Mouse (Mus musculus): ENCODE data around the gene Gm49320. TPM values are rescaled to one million over a fixed set of nuclear protein-coding genes. Genes with fewer than 3 reads are reported as not detected.
A peak's percentile ranks its signal among the peaks of the same experiment; 100 is the strongest.

Gene Gm49320
- 1.00 and 1.7 TPM in 2 replicates for polyA plus RNA-seq (2015; fragmentation: Nextera tagmentation; extraction: Ambion mirVana)

DNA sequence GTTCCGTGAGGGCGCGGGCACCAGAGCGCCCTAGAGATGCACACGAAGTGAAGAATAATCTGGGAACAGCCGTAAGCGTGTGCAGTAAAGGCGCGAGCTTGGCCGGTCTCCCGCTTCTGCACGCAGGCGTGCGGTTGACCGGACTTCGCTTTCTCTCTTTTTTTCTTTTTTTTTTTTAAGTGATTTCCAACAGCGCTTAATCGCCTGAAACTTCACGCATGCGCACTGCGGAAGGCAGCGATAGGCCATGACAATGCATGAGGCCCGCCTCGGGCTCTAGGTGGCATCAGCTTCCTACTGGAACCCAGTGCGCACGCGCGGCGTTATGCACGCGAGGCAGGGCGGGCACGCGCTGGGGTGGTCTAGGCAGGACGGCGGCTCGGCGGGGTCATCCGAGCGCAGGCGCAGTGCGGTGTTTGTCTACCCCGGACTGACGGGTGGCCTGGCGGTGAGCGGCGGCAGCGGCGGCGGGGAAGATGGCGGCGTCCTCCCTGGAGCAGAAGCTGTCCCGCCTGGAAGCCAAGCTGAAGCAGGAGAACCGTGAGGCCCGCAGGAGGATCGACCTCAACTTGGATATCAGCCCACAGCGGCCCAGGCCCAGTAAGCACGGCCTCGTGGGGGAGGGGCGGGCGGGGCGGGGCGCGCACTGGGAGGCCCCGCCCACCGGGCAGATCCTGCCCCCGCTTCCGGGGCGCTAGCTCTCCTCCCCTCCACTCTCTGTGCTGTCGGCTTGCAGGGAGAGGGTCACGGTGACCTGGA, at the start of gene Gm49320, which contains the start of gene Map2k7:
Gm49320 (plus strand) TSS at position 432 of the 759 bp plus-strand sequence.
Map2k7 (plus strand) TSS at position 307 of the 759 bp plus-strand sequence.
- peaks cover 30% of the 10 kb centered on the region for H3K36me3 ChIP-seq
- H3K9ac ChIP-seq, result peak within 1 kb of the TSS; percentile 81
- WGBS, result under 1% methylated on average over 59 of the region's 71 CpGs
- H3K27me3 ChIP-seq, result peaks cover 14% of the 10 kb centered on the region
- H3K9me3 ChIP-seq, result no peaks in the 10 kb centered on the region
- H3K27ac ChIP-seq, result peak within 1 kb of the TSS; percentile 95
- peaks cover 38% of the 10 kb centered on the region for H3K4me1 ChIP-seq (replicated peaks)
- peak within 1 kb of the TSS; percentile 95 for H3K4me2 ChIP-seq
- peak; percentile 95 for ATAC-seq (ENCODE audit: low FRiP score)
- H3K4me3 ChIP-seq, result peak within 1 kb of the TSS; percentile 77

DNA sequence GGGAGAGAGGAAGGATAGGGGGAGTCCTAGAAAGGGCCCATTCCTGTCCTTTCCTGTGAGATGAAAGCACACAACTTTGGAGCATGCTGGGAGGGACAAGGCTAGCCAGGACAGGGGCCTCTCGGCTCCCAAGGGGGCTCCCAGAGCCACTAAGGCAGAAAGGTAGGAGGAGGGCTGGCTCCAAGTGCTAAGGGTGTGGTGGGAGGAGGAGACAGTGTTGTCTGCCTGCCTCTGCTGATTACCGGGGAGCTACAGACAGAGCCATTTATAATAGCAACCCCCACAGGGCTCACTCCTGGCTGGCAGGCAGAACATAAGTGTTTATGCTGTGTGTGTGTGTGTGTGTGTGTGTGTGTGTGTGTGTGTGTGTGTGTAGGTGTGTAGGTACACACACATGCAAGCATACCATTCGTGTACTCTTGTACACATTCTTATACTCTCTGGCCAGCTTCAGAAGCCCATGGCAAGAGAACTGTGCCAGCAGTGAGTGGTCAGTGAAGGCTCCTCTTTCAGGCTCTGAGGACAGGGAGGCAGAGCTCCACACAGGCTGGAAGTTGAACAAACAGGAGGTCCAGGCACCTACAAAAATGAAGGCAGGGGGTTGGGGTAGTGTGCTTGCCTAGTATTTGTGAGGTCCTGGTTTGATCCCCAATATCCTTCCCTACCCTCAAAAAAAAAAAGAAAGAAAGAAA, 49.5 kb upstream of the Gm49320 start:
- Histone ChIP-seq H3K4me2 (no peak overlapping the region), H3K4me1 (replicated peaks) (peaks cover 29% of the 10 kb centered on the region), H3K9ac (no peak overlapping the region), H3K27me3 (no peaks in the 10 kb centered on the region), H3K27ac (0 out of 2 replicates have a peak overlapping the region, but pooled peaks have one; percentile 35), H3K36me3 (peaks cover 80% of the 10 kb centered on the region), H3K9me3 (no peaks in the 10 kb centered on the region), H3K4me3 (no peak overlapping the region)
- no peak for ATAC-seq (ENCODE audit: low FRiP score)
- WGBS, result 30% methylated on average over 3 of the region's 3 CpGs

DNA sequence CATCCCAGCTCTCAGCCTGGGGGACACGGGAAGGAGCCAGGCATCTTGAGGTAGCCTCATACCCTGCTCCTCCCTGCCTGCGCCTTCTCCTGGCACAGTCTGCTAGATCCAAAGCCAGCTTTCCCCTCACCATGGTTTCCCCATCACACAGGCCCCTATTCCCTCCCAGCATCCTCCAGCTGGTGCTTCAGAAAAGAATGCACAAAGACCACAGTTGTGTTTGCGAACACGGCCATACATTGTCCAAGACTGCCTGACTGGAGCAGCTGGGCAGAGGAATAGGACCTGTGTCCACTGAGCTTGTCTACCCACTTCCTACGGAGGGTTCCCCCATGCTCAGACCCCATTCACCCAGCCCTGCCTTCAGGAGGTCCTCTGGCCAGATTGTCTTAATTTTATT, 46.4 kb upstream of the Gm49320 start:
- Histone ChIP-seq H3K27me3 (no peaks in the 10 kb centered on the region), H3K27ac (peak overlapping the region; percentile 82), H3K4me3 (no peak overlapping the region), H3K9ac (no peak overlapping the region), H3K9me3 (no peaks in the 10 kb centered on the region), H3K4me1 (replicated peaks) (peaks cover 29% of the 10 kb centered on the region), H3K4me2 (no peak overlapping the region), H3K36me3 (peaks cover 79% of the 10 kb centered on the region)
- 25% methylated on average over 5 of the region's 5 CpGs for WGBS
- peak; percentile 47 for ATAC-seq (ENCODE audit: low FRiP score)

DNA sequence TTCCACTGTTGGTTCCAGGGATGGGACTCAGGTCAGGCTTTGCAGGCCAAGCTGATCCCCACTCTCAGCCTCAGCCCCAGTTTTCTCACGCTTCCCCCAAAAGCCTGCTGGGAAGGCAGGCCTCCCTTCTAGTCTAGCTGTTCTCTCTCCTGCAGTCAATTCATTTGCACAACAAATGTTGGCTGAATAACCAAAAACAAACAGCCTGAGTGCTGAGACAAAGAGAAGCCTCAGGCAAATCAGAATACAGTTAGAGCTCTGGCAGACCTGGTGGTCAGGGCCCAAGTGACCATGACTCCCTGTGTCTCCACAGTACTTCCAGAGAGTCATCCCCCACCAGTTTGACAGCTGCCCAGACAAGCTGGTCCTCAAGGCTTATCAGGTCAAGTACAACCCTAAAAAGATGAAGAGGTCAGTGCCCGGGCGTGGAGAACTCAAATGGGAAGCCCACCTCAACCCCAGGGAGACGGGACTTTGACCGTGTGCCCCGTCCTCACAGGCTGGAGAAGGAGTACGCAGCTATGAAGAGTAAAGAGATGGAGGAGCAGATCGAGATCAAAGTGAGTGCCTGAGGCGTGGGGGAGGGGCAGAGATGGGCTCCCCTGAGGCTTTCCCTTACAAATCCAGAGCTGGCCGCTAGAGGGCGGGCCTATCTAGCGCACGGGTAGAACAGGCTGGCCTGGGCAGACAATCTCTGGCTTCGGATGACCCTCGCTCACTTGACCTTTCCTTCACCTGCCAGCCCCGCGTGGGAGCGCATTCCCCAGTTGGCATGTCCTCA, 45.7 kb upstream of the Gm49320 start:
- Histone ChIP-seq H3K9me3 (no peaks in the 10 kb centered on the region), H3K4me2 (peak overlapping the region; percentile 4; the same call in 1 of the 2 replicates), H3K27ac (peak overlapping the region; percentile 82), H3K4me1 (replicated peaks) (peaks cover 29% of the 10 kb centered on the region), H3K36me3 (peaks cover 79% of the 10 kb centered on the region), H3K9ac (0 out of 2 replicates have a peak overlapping the region, but pooled peaks have one; percentile 31), H3K27me3 (no peaks in the 10 kb centered on the region), H3K4me3 (no peak overlapping the region)
- ATAC-seq (ENCODE audit: low FRiP score), result peak; percentile 78
- 2% methylated on average over 18 of the region's 18 CpGs for whole genome bisulfite sequencing

DNA sequence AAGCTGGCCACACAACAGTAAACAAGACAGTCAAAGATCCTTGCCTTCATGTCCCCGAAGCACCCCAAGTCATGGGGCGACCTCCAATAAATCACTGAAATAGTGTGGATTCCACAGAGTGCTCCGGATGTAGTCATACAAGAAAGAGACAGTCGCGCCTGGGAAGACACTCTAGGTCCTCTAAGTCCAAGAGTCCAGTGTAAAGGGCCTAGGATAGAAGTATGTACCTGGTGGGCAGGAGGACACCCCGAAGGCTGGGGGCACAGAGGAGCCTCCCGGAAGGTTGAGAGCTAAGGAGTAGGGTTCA, 45.1 kb upstream of the Gm49320 start:
- Histone ChIP-seq H3K4me2 (no peak overlapping the region), H3K9ac (no peak overlapping the region), H3K9me3 (no peaks in the 10 kb centered on the region), H3K27me3 (no peaks in the 10 kb centered on the region), H3K36me3 (peaks cover 79% of the 10 kb centered on the region), H3K27ac (no peak overlapping the region; the same call in 1 of the 2 replicates), H3K4me3 (no peak overlapping the region), H3K4me1 (replicated peaks) (peaks cover 29% of the 10 kb centered on the region)
- ATAC-seq (ENCODE audit: low FRiP score), result peak; percentile 15
- WGBS, result 50% methylated on average over 7 of the region's 7 CpGs

DNA sequence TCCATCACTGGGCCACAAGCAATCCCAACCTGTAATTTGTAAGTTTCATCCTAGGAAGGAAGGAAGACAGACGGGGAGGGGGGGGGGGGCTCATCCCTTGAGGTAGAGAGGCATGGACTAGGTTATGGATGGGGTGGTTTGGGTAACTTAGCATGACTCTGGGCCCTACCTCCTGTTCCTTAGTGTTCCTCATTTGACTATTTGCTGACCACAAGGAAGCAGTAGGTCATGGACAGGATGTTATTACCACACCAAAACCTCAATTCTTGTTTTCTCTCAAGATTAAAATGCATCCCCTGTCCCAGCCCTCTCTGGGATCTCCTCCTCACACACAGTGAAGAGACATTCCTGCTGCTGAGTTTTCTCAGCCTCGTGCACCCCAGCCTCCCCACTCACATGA, 37.3 kb upstream of the Gm49320 start:
- H3K36me3 ChIP-seq, result peaks cover 97% of the 10 kb centered on the region
- no peak for ATAC-seq (ENCODE audit: low FRiP score)
- H3K27me3 ChIP-seq, result peaks cover 38% of the 10 kb centered on the region

DNA sequence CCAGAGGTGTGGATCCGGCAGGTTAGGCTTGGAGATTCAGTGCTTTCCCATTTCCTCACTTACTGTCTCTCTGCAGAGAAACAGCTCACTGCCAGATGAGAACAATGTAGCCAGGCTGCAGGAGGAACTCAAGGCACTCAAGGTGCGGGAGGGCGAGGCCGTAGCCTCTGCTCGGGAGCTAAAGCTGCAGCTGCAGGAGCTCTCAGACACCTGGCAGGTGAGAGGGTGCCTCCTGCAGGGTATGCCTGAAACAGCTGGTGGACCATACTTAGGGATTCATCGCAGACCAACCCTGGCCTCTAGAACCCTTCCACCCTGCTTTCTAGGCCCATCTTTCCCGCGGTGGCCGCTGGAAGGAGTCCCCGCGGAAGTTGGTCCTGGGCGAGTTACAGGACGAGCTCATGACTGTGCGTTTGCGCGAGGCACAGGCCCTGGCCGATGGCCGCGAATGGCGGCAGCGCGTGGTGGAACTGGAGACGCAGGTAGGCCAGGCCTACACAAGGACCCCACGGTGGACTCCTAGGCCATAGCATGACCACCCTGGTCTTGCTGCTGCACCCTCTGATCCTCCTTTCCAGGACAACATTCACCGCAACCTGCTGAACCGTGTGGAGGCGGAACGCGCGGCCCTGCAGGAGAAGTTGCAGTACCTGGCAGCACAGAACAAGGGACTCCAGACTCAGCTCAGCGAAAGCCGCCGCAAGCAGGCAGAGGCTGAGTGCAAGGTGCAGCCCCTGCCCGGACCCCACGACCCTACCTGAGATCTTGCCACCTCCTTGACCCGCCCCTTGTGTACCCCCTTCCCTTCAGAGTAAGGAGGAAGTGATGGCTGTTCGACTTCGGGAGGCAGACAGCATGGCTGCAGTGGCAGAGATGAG, 33.2 kb upstream of the Gm49320 start:
- ATAC-seq (ENCODE audit: low FRiP score), result no peak; the same call in 1 of the 2 replicates
- peaks cover 48% of the 10 kb centered on the region for H3K27me3 ChIP-seq
- H3K27ac ChIP-seq, result no peak overlapping the region
- H3K4me1 ChIP-seq (replicated peaks), result peaks cover 33% of the 10 kb centered on the region
- peaks cover 96% of the 10 kb centered on the region for H3K36me3 ChIP-seq
- 21% methylated on average over 38 of the region's 38 CpGs for WGBS
- no peak overlapping the region for H3K4me2 ChIP-seq
- no peak overlapping the region for H3K4me3 ChIP-seq
- peak overlapping the region; percentile 43 for H3K9ac ChIP-seq
- no peaks in the 10 kb centered on the region for H3K9me3 ChIP-seq

More for the DNA sequence above, 37.3 kb upstream of the Gm49320 start:
- Histone ChIP-seq H3K9ac (no peak overlapping the region), H3K27ac (no peak overlapping the region), H3K4me2 (no peak overlapping the region), H3K4me1 (replicated peaks) (peaks cover 10% of the 10 kb centered on the region), H3K4me3 (no peak overlapping the region), H3K9me3 (no peaks in the 10 kb centered on the region)
- 72% methylated on average over 2 of the region's 2 CpGs for WGBS

DNA sequence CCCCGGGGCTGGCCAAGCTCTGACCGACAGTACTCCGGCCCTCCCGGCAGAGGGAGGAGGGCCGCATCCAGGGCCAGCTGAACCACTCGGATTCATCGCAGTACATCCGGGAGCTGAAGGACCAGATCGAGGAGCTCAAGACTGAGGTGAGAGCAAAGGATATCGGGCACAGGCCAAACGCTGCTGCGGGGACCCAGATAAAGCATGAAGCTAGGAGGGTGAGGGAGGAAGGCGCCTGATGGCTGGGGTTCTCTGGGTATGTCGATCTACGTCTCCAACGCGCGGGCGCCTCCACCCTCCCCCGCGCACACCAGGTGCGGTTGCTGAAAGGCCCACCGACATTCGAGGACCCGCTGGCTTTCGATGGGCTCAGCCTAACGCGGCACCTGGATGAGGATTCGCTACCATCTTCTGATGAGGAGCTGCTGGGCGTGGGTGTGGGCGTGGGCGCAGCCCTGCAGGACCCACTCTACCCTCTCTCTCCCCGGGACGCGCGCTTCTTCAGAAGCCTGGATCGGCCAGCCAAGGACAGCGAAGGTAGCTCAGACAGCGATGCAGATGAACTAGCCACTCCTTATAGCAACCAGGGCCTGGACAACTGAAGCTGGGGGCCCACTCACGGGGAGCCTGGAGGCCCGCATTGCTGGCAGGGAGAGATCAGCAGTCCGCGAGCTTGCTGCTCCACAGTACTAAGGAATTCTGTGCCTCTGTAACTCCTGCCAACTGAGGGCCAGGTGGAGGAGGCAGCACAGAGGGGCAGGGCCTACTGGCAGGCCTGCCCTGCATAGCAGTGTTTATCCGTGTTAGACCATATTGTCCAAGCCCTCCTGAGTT, 32.3 kb upstream of the Gm49320 start:
- Histone ChIP-seq H3K27ac (no peak overlapping the region), H3K9ac (peak overlapping the region; percentile 43), H3K36me3 (peaks cover 96% of the 10 kb centered on the region), H3K4me3 (peak overlapping the region; percentile 3; the same call in 1 of the 2 replicates), H3K27me3 (peaks cover 48% of the 10 kb centered on the region), H3K4me1 (replicated peaks) (peaks cover 41% of the 10 kb centered on the region), H3K9me3 (no peaks in the 10 kb centered on the region), H3K4me2 (peak overlapping the region; percentile 15; the same call in 1 of the 2 replicates)
- 0 out of 2 replicates have a peak, but pooled peaks have one; percentile 1 for ATAC-seq (ENCODE audit: low FRiP score)
- WGBS, result 16% methylated on average over 44 of the region's 44 CpGs

DNA sequence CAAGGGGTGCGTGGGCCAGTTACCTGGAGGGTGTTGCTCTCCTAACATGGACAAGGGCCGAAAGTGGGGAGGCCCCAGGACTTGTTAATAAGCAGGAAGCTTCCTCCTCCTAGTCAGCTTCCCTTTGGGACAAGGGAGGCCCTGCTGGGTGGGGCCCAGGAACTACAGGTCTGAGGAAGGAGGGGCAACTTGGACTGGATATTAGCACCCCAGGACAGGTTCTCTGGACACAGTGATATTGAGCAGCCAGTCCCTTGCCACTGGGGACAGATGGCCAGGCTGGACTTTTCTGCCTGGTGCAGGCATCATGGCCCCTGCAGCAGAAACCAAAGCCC, 31.7 kb upstream of the Gm49320 start:
- H3K36me3 ChIP-seq, result peaks cover 91% of the 10 kb centered on the region
- peak overlapping the region; percentile 43 for H3K9ac ChIP-seq
- H3K4me2 ChIP-seq, result peak overlapping the region; percentile 15; the same call in 1 of the 2 replicates
- ATAC-seq (ENCODE audit: low FRiP score), result no peak
- 66% methylated on average over 2 of the region's 2 CpGs for WGBS
- H3K4me1 ChIP-seq (replicated peaks), result peaks cover 44% of the 10 kb centered on the region
- H3K9me3 ChIP-seq, result no peaks in the 10 kb centered on the region
- H3K27me3 ChIP-seq, result peaks cover 48% of the 10 kb centered on the region
- H3K4me3 ChIP-seq, result peak overlapping the region; percentile 3; the same call in 1 of the 2 replicates
- no peak overlapping the region for H3K27ac ChIP-seq

DNA sequence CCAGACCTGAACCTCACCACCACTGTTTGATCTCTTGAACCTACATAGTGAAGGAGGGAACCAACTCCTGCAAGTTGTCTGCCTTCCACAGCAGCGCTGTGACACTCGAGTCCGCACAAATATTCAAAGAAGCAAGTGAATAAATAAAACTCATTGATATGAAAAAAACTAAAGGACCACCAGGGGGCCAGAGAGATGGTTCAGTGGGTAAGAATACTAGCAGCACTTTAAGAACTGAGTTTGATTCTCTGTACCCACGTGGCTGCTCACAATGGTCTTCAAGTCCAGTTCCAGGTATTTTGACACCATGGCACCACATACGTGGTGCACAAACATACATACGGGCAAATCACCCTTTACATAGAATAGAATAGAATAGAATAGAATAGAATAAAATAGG, 27.6 kb upstream of the Gm49320 start:
- no peak overlapping the region for H3K27ac ChIP-seq
- no peak for ATAC-seq (ENCODE audit: low FRiP score)
- no peak overlapping the region for H3K4me3 ChIP-seq
- H3K9ac ChIP-seq, result no peak overlapping the region
- H3K27me3 ChIP-seq, result peaks cover 12% of the 10 kb centered on the region
- 72% methylated on average over 6 of the region's 6 CpGs for WGBS
- peaks cover 61% of the 10 kb centered on the region for H3K36me3 ChIP-seq
- H3K4me2 ChIP-seq, result no peak overlapping the region
- no peaks in the 10 kb centered on the region for H3K9me3 ChIP-seq
- peaks cover 73% of the 10 kb centered on the region for H3K4me1 ChIP-seq (replicated peaks)

DNA sequence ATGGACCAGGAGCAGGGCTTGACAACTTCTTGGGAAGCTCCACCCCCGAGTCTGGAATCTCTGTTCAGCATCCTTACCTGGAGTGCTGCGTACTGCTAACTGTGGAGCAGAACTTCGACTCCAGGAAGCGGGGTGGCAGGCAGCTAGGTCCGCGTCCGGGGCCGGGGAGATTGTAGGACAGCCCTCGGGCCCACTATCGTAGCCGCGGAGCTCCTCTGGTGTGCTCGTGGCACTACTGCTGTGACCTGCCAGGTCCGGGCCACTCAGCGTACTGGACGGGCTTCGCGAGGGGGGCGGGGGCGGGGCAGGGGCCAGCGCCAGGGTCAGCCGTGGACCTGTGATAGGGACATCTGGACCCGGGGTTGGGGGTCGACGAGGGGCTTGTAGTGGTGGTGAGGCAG, 25.9 kb upstream of the Gm49320 start:
- peak overlapping the region; percentile 50 for H3K4me3 ChIP-seq
- no peaks in the 10 kb centered on the region for H3K9me3 ChIP-seq
- peak overlapping the region; percentile 87 for H3K4me2 ChIP-seq
- no peaks in the 10 kb centered on the region for H3K27me3 ChIP-seq
- H3K9ac ChIP-seq, result peak overlapping the region; percentile 93
- ATAC-seq (ENCODE audit: low FRiP score), result no peak
- 2% methylated on average over 25 of the region's 25 CpGs for WGBS
- peaks cover 64% of the 10 kb centered on the region for H3K4me1 ChIP-seq (replicated peaks)
- H3K36me3 ChIP-seq, result peaks cover 45% of the 10 kb centered on the region
- peak overlapping the region; percentile 63 for H3K27ac ChIP-seq

Measured in hindbrain, embryonic 13.5 days (tissue).